Mouse (Mus musculus) cerebellum, postnatal 4 days (tissue): ENCODE data around the gene Zfp68.
"Not testable (repeated sequence)": the region's sequence is repeated elsewhere in the genome, so short reads cannot be mapped to it uniquely, and the experiment has no call there.

Experiments used
- DNase-seq, 2 experiments: peaks; one replicate each; pipeline ENCODE4 v3.0.0; 2022; ENCODE audit warnings: low spot score in 2 of 2, mixed read lengths in 1 of 2

Zfp68 gene

GRCm38 (mm10) chr5:138619211-138620128 lies at the start of gene Zfp68:
Gene Zfp68, minus strand, starts transcription at chr5:138619761.
- DNase-seq = peak; percentile 77 to 93

GRCm38 (mm10) chr5:138658922-138659321 lies 39.4 kb upstream of the Zfp68 start:
- peak; percentile 21 to 48 for DNase-seq

- DNase-seq = peak in 1 of 2 experiments; percentile 14
Observed at GRCm38 (mm10) chr5:138657854-138658253, 38.3 kb upstream of the Zfp68 start.

- no peak for DNase-seq
Observed at GRCm38 (mm10) chr5:138657407-138657806, 37.8 kb upstream of the Zfp68 start.

GRCm38 (mm10) chr5:138656477-138657156 lies 37.1 kb upstream of the Zfp68 start:
- peak; percentile 26 to 40 for DNase-seq

- DNase-seq = no peak
Observed at GRCm38 (mm10) chr5:138652911-138653310, 33.4 kb upstream of the Zfp68 start.

GRCm38 (mm10) chr5:138641761-138642160 lies 22.2 kb upstream of the Zfp68 start:
- DNase-seq = no peak

GRCm38 (mm10) chr5:138641081-138641480 lies 21.5 kb upstream of the Zfp68 start:
- DNase-seq = no peak

GRCm38 (mm10) chr5:138636486-138636885 lies 16.9 kb upstream of the Zfp68 start:
- DNase-seq = no peak

GRCm38 (mm10) chr5:138623478-138623875 lies 3.9 kb upstream of the Zfp68 start:
- DNase-seq = no peak

GRCm38 (mm10) chr5:138622645-138623477 lies 3.3 kb upstream of the Zfp68 start, which contains the start of gene A430033K04Rik:
Gene A430033K04Rik, plus strand, starts transcription at chr5:138622859.
- DNase-seq = peak; percentile 83 to 95

- DNase-seq = no peak
Observed at GRCm38 (mm10) chr5:138620836-138621235, 1.3 kb upstream of the Zfp68 start.

- no peak for DNase-seq
Observed at GRCm38 (mm10) chr5:138618353-138618752, 1.2 kb downstream of the Zfp68 start.

- DNase-seq = no peak
Observed at GRCm38 (mm10) chr5:138587396-138587795, 32.2 kb downstream of the Zfp68 start.

GRCm38 (mm10) chr5:138571623-138572022 lies 47.9 kb downstream of the Zfp68 start:
- peak in 1 of 2 experiments; percentile 26 for DNase-seq

- DNase-seq = not testable (repeated sequence)
Observed at GRCm38 (mm10) chr5:138564612-138565011, 54.9 kb downstream of the Zfp68 start, which contains the start of gene 1700123K08Rik. Gene 1700123K08Rik, minus strand, starts transcription at chr5:138564712.
